Mouse (Mus musculus): Measurements from ENCODE around the gene Trabd. TPM values are rescaled to one million over a fixed set of nuclear protein-coding genes. Genes with fewer than 3 reads are reported as not detected.
A peak's percentile ranks its signal among the peaks of the same experiment; 100 is the strongest.

The Trabd gene
- polyA plus RNA-seq, 1 experiment from 2014 or later = 40.8 TPM

DNA sequence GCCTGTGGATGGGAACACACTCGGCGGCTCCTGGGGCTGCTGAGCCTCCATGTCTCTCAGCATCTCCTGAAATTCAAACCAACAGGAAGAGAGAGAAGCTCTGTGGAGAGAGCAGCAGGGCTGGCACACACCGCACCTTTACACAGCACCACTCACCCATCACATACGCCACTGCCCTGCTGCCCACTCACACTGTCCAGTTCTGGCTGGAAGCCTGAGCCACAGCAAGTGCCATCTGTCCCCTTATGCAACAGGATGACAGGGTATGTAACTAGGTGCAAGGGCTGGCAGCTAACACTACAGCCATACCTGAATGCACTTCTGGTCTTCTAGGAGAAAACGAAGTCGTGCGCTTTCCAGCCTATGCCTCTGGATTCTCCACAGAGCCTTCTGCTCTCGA lies 29.5 kb downstream of the Trabd start:
- 95% methylated on average over 8 of the region's 8 CpGs for WGBS
- H3K27ac ChIP-seq = no peak overlapping the region
- no peak overlapping the region for H3K4me2 ChIP-seq
- no peaks in the 10 kb centered on the region for H3K4me1 ChIP-seq (replicated peaks)
- H3K9ac ChIP-seq = no peak overlapping the region
- H3K27me3 ChIP-seq = no peaks in the 10 kb centered on the region
- H3K4me3 ChIP-seq = no peak overlapping the region
- peaks cover 91% of the 10 kb centered on the region for H3K36me3 ChIP-seq
- no peak for ATAC-seq (replicated peaks; ENCODE audit: insufficient number of reproducible peaks, insufficient read depth, low FRiP score, low read depth)
- H3K9me3 ChIP-seq (replicated peaks) = no peaks in the 10 kb centered on the region

DNA sequence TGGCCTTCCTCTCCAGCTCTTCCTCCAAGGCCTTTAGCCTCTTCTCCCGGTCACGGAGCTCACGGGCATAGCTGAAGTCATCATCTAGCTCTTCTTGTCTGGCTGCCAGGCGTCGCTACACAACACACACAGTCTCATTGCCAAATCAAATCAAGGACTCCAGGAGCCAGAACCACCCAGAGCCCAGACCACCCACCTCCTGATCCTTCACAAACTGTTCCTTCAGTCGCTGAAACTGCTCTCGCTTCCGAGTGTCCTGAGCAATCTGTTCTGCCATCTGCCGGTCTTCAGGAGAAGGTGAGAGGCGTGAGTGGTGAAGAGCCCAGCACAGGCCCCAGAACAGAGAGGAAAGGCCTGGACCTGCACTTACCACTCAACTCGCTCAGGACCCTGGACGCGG lies 31.1 kb downstream of the Trabd start:
- Histone ChIP-seq H3K27me3 (no peaks in the 10 kb centered on the region), H3K9ac (no peak overlapping the region), H3K9me3 (replicated peaks) (no peaks in the 10 kb centered on the region), H3K36me3 (peaks cover 88% of the 10 kb centered on the region), H3K27ac (no peak overlapping the region), H3K4me1 (replicated peaks) (peaks cover 4% of the 10 kb centered on the region; the same call in 1 of the 2 replicates), H3K4me3 (no peak overlapping the region), H3K4me2 (no peak overlapping the region)
- no peak for ATAC-seq (replicated peaks; ENCODE audit: insufficient number of reproducible peaks, insufficient read depth, low FRiP score, low read depth)
- 89% methylated on average over 13 of the region's 13 CpGs for WGBS

DNA sequence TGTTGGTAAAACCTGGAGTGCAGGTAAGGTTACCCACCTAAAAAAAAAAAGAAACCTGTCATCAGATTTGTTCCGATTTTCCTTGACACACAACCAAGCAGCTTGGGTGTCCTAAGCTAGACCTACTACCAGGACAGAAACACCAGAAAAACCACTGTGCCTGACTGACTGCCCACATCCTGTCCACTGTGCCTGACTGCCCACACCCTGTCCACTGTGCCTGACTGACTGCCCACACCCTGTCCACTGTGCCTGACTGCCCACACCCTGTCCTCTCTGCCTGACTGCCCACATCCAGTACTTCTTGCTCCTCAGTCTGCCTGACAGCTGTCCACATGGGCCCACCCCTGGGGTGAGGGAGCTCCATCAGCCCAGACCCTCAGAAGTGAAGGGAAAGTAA lies 32.1 kb downstream of the Trabd start:
- ATAC-seq (replicated peaks; ENCODE audit: insufficient number of reproducible peaks, insufficient read depth, low FRiP score, low read depth) = no peak
- no peak overlapping the region for H3K9ac ChIP-seq
- WGBS = 89% methylated on average over 1 of the region's 1 CpGs

DNA sequence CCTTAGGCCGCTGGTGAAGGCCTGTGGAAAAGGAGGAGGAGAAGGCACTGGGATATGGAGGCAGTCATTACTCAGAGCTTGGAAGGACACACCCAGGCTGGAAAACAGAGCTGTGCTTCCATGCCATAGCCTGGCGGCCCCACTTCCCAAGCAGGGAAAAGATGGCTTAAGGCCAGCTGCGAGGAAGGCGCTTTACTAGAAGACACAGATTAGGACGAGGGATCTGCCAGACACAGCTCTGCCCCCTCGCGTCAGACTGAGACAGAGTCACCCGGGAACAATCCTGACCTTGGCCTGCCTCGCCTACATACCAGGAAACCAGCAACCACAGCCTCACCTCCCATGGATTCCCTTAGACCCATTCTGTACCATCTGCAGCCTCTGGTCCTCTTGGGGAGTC lies 35.2 kb downstream of the Trabd start:
- Histone ChIP-seq H3K4me1 (replicated peaks) (peaks cover 4% of the 10 kb centered on the region; the same call in 1 of the 2 replicates), H3K27ac (no peak overlapping the region), H3K36me3 (peaks cover 83% of the 10 kb centered on the region), H3K9me3 (replicated peaks) (no peaks in the 10 kb centered on the region), H3K27me3 (no peaks in the 10 kb centered on the region), H3K9ac (no peak overlapping the region), H3K4me3 (no peak overlapping the region), H3K4me2 (no peak overlapping the region)
- WGBS = 58% methylated on average over 9 of the region's 9 CpGs
- 0 out of 2 replicates have a peak, but pooled peaks have one; percentile 50 for ATAC-seq (replicated peaks; ENCODE audit: insufficient number of reproducible peaks, insufficient read depth, low FRiP score, low read depth)

More for the DNA sequence above, 32.1 kb downstream of the Trabd start:
- H3K27ac ChIP-seq = no peak overlapping the region
- H3K4me2 ChIP-seq = no peak overlapping the region
- no peaks in the 10 kb centered on the region for H3K9me3 ChIP-seq (replicated peaks)
- H3K36me3 ChIP-seq = peaks cover 86% of the 10 kb centered on the region
- peaks cover 4% of the 10 kb centered on the region; the same call in 1 of the 2 replicates for H3K4me1 ChIP-seq (replicated peaks)
- H3K4me3 ChIP-seq = no peak overlapping the region
- H3K27me3 ChIP-seq = no peaks in the 10 kb centered on the region

DNA sequence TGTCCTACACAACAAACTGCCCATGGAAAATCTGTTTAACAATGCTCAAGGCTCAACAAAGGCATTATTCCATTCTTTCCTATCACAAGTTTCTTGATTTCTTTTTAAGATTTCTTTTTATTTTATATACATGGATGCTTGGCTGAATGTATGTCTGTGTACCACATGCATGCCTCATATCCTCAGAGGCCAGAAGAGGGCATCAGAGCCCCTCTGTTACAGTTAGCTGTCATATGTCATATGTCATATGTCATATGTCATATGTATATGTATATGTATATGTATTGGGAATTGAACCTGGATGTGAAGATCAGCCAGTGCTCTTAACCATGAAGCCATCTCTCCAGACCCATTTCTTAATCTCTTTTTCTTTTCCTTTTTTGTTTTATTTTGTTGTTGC lies 43.1 kb downstream of the Trabd start:
- no peak overlapping the region for H3K4me2 ChIP-seq
- H3K9ac ChIP-seq = no peak overlapping the region
- peaks cover 33% of the 10 kb centered on the region for H3K36me3 ChIP-seq
- H3K9me3 ChIP-seq (replicated peaks) = no peaks in the 10 kb centered on the region
- H3K27ac ChIP-seq = no peak overlapping the region
- H3K4me1 ChIP-seq (replicated peaks) = peaks cover 28% of the 10 kb centered on the region
- no peak overlapping the region for H3K4me3 ChIP-seq
- H3K27me3 ChIP-seq = no peaks in the 10 kb centered on the region
- ATAC-seq (replicated peaks; ENCODE audit: insufficient number of reproducible peaks, insufficient read depth, low FRiP score, low read depth) = no peak

DNA sequence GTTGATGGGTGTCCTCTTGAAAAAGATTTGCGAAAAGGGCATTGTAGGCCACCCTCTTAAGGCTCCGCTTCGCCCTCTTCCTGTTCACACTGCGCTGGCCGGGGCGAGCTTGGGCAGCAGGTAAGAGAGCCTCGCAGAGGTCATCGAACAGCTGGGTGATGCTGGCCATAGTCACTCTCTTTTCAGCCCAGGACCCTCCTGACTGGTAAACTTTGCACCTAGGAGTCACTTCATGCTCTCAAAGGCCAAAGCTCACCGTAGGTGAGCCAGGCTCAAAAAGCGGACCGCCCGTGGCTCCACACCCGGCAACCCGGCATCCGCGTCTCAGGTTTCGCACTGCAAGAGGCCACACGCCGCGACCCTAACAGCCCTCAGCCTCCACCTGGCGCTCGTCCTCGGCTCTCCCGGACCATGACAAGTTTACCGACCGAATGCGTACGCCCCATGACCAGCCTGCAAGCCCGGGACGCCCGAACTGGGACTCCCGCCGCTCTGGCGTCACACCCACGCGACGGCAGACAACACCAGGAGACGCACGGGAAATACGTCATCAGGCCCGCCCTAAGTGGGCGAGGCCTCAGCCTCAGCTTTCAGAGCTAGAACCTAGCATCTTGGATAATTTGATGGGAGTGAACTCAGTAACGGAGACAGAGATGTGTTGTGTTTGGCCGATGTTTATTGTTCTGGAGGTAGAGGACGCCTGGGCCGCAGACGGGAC lies 47.9 kb downstream of the Trabd start, which contains the start of gene Tubgcp6:
Tubgcp6 (minus strand) TSS at position 464 of the 718 bp plus-strand sequence.
- Histone ChIP-seq H3K27ac (peak within 1 kb of the TSS; percentile 75), H3K27me3 (no peaks in the 10 kb centered on the region), H3K9ac (peak within 1 kb of the TSS; percentile 91), H3K9me3 (replicated peaks) (no peaks in the 10 kb centered on the region), H3K4me1 (replicated peaks) (peaks cover 43% of the 10 kb centered on the region), H3K4me3 (peak within 1 kb of the TSS; percentile 98), H3K36me3 (peaks cover 15% of the 10 kb centered on the region), H3K4me2 (peak within 1 kb of the TSS; percentile 96)
- ATAC-seq (replicated peaks; ENCODE audit: insufficient number of reproducible peaks, insufficient read depth, low FRiP score, low read depth) = peak; percentile 83
- under 1% methylated on average over 47 of the region's 47 CpGs for WGBS

DNA sequence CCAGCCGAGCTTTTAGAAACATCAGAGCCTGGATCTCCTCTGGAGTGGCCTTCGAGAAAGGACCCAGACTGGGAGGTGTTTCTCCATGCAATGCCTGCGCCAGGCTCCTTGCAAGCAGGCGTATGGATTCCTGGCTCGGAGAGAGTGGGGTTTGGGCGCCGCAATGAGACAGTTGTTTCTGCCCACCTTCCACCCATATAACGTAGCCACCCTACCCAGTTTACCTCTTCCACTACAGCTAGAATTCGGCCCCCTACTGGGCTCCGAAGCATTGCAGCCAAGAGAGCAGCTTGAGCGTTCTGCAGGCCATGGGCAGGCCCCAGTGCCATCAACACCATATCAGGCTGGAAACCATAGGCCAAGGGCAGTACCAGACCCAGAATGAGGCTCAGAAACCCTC lies 48.7 kb downstream of the Trabd start:
- Histone ChIP-seq H3K36me3 (peaks cover 14% of the 10 kb centered on the region), H3K27me3 (no peaks in the 10 kb centered on the region), H3K4me3 (peak overlapping the region; percentile 98), H3K27ac (peak overlapping the region; percentile 75), H3K4me1 (replicated peaks) (peaks cover 47% of the 10 kb centered on the region), H3K4me2 (peak overlapping the region; percentile 96), H3K9me3 (replicated peaks) (no peaks in the 10 kb centered on the region), H3K9ac (peak overlapping the region; percentile 91)
- no peak for ATAC-seq (replicated peaks; ENCODE audit: insufficient number of reproducible peaks, insufficient read depth, low FRiP score, low read depth)
- 35% methylated on average over 11 of the region's 11 CpGs for WGBS

DNA sequence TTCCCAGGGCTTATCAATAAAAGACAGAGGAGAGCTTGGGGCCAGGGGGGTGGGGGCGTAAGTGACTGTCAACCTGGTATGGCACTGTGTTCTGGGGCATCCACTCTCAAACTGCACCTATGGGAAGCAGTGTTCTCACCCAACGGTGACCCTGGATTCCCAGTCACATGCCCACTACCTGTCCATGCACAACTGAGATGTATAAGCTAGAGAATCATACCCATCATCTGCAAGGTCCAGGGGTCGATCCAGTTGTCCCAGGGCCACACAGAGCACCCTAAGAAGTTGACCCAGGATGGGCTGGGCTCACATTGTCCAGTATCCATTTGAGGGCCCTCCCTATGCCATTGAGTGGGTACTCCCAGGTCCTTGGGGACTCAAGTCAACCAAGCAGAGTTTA lies 49.4 kb downstream of the Trabd start:
- H3K9me3 ChIP-seq (replicated peaks) = no peaks in the 10 kb centered on the region
- ATAC-seq (replicated peaks; ENCODE audit: insufficient number of reproducible peaks, insufficient read depth, low FRiP score, low read depth) = no peak
- WGBS = 83% methylated on average over 3 of the region's 3 CpGs

DNA sequence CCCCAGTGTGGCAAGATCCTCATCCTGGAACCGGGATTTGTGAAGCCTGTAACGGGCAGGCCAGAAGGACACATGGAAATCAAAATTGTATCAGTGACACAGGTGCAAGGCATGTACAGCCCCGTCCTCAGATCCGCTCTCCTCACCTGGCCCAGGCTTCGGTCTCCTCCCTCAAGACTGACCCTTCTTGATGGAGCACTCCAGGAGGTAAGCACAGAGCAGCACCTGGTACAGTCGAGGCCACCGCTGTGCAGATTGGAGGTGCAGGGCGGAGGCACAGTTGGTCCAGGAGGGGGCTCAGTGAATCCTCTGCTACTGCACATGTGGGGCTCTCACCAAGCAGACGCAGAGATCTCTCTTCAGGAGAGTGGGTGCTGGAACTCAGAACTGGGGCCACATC lies 50.4 kb downstream of the Trabd start:
- 92% methylated on average over 9 of the region's 9 CpGs for WGBS
- Histone ChIP-seq H3K4me1 (replicated peaks) (peaks cover 45% of the 10 kb centered on the region), H3K9ac (no peak overlapping the region), H3K9me3 (replicated peaks) (no peaks in the 10 kb centered on the region), H3K27me3 (no peaks in the 10 kb centered on the region), H3K4me2 (no peak overlapping the region), H3K36me3 (peaks cover 8% of the 10 kb centered on the region; the same call in 1 of the 2 replicates), H3K27ac (no peak overlapping the region), H3K4me3 (no peak overlapping the region)
- no peak for ATAC-seq (replicated peaks; ENCODE audit: insufficient number of reproducible peaks, insufficient read depth, low FRiP score, low read depth)

More for the DNA sequence above, 49.4 kb downstream of the Trabd start:
- H3K4me3 ChIP-seq = no peak overlapping the region
- H3K27me3 ChIP-seq = no peaks in the 10 kb centered on the region
- H3K27ac ChIP-seq = no peak overlapping the region
- H3K4me2 ChIP-seq = no peak overlapping the region
- H3K4me1 ChIP-seq (replicated peaks) = peaks cover 51% of the 10 kb centered on the region
- no peak overlapping the region for H3K9ac ChIP-seq
- H3K36me3 ChIP-seq = peaks cover 14% of the 10 kb centered on the region

DNA sequence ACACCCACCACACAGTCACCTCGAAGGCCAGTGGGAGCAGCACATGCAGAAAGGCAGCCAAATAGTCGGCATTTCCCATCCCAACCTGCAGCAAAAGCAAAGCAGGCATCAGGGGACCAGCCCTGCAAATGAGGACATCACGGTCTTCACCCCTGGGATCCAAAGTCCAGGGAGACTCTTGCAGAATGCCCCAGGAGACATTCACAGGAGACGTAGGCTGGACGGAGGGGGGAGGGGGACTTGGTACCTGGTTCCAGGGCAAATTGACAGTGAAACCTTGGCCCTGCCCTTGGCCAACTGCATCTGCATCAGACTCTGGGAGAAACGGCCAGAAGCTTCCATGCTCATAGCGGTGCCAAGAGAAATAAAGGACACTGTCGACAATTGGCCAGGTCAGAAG lies 51.7 kb downstream of the Trabd start:
- peaks cover 33% of the 10 kb centered on the region for H3K4me1 ChIP-seq (replicated peaks)
- H3K9me3 ChIP-seq (replicated peaks) = no peaks in the 10 kb centered on the region
- 86% methylated on average over 8 of the region's 8 CpGs for WGBS
- no peak overlapping the region for H3K4me3 ChIP-seq
- no peak overlapping the region for H3K27ac ChIP-seq
- peaks cover 8% of the 10 kb centered on the region; the same call in 1 of the 2 replicates for H3K36me3 ChIP-seq
- no peak overlapping the region for H3K4me2 ChIP-seq
- no peaks in the 10 kb centered on the region for H3K27me3 ChIP-seq
- ATAC-seq (replicated peaks; ENCODE audit: insufficient number of reproducible peaks, insufficient read depth, low FRiP score, low read depth) = no peak
- no peak overlapping the region for H3K9ac ChIP-seq

DNA sequence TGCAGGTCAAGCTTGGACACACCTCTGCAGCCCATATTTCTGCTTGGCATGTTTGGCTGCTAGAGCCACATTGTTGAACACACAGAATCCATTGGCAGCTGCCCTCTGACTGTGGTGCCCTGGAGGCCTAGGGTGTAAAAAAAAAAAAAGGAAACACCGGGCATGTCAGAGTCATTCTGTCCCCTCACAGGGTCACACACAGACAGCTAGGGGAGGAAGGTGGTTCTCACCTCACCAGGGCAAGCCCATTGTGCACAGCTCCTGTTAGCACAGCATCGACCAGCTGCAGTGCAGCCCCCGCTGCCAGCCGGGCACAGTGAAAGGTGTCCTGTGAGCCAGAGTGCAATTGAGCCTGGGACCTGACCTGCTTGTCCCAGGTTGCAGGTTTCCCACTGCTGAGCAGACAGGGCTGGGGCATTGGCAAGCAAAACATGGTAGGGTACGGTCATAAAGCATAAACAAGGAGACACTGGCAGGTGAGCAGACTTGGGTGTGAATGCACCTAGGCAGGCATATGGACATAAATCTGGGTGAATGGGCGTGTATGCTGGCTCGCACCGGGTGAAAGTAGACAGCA lies 52.5 kb downstream of the Trabd start:
- Histone ChIP-seq H3K4me2 (peak overlapping the region; percentile 93), H3K4me1 (replicated peaks) (peaks cover 25% of the 10 kb centered on the region), H3K9me3 (replicated peaks) (no peaks in the 10 kb centered on the region), H3K4me3 (peak overlapping the region; percentile 84), H3K27ac (no peak overlapping the region), H3K36me3 (peaks cover 8% of the 10 kb centered on the region; the same call in 1 of the 2 replicates), H3K27me3 (no peaks in the 10 kb centered on the region), H3K9ac (peak overlapping the region; percentile 78)
- 81% methylated on average over 8 of the region's 8 CpGs for WGBS
- ATAC-seq (replicated peaks; ENCODE audit: insufficient number of reproducible peaks, insufficient read depth, low FRiP score, low read depth) = no peak
